Mouse (Mus musculus) MEL (cell line): ENCODE measurements around the gene Pi4k2a. TPM values are rescaled to one million over a fixed set of nuclear protein-coding genes. Genes with fewer than 3 reads are reported as not detected.

Experiments used
- DNase-seq: peaks from one replicate; pipeline ENCODE4 v3.0.0; 2011; ENCODE audit warnings: low read depth, low spot score
- H3K27ac ChIP-seq: 2 replicates; pipeline ENCODE4 v1.5.1; 2012; ENCODE audit warnings: low read depth, mild to moderate bottlenecking, control low read depth, low read length, moderate library complexity; ENCODE audit not compliant: control insufficient read depth
- H3K27me3 ChIP-seq, 2 experiments: fragments of 150-350 bp in 1 of 2; sonication (generic) in 1 of 2; 2 replicates each; pipeline ENCODE4 v1.6.1; 2012; ENCODE audit warnings: low read length in 2 of 2, mild to moderate bottlenecking in 2 of 2, improper control_type of control experiment in 1 of 2, moderate library complexity in 1 of 2; ENCODE audit not compliant: insufficient read depth in 2 of 2, control insufficient read depth in 1 of 2
- H3K36me3 ChIP-seq, 2 experiments: 2 replicates each; pipeline ENCODE4 v1.6.1; 2012 to 2014; ENCODE audit warnings: low read length in 2 of 2, improper control_type of control experiment in 1 of 2, inconsistent platforms in 1 of 2, mild to moderate bottlenecking in 1 of 2; ENCODE audit not compliant: insufficient read depth in 2 of 2, control insufficient read depth in 1 of 2
- H3K4me1 ChIP-seq, 2 experiments: fragments of 150-350 bp in 1 of 2; sonication (generic) in 1 of 2; 2 replicates each; pipeline ENCODE4 v1.6.1; 2012; ENCODE audit warnings: low read length in 2 of 2, improper control_type of control experiment in 1 of 2, mild to moderate bottlenecking in 1 of 2; ENCODE audit not compliant: insufficient read depth in 2 of 2, control insufficient read depth in 1 of 2
- H3K4me3 ChIP-seq, 2 experiments: fragments of 150-350 bp in 1 of 2; sonication (generic) in 1 of 2; 2 replicates each; pipeline ENCODE4 v1.5.1; 2012; ENCODE audit warnings: low read depth in 2 of 2, low read length in 2 of 2, mild to moderate bottlenecking in 2 of 2, moderate library complexity in 2 of 2, control low read depth in 1 of 2, improper control_type of control experiment in 1 of 2; ENCODE audit not compliant: control insufficient read depth in 1 of 2, insufficient read depth in 1 of 2
- H3K79me2 ChIP-seq: 2 replicates; pipeline ENCODE4 v1.6.1; 2012; ENCODE audit warnings: mild to moderate bottlenecking, low read length, moderate library complexity; ENCODE audit not compliant: control insufficient read depth, poor library complexity, insufficient read depth
- H3K9ac ChIP-seq: 2 replicates; pipeline ENCODE4 v1.6.1; 2012; ENCODE audit warnings: low read depth, mild to moderate bottlenecking, control low read depth, low read length, moderate library complexity; ENCODE audit not compliant: control insufficient read depth, poor library complexity, severe bottlenecking
- H3K9me3 ChIP-seq: fragments of 150-350 bp; sonication (generic); replicated peaks from 2 replicates; pipeline ENCODE4 v1.6.1; 2012; ENCODE audit warnings: mild to moderate bottlenecking, low read length, improper control_type of control experiment, moderate library complexity; ENCODE audit not compliant: insufficient read depth
- BHLHE40 ChIP-seq: IDR thresholded peaks from 2 replicates; pipeline ENCODE4 v1.6.1; 2012; ENCODE audit warnings: low read depth, mild to moderate bottlenecking, inconsistent platforms, low read length, improper control_type of control experiment, borderline replicate concordance
- CHD2 ChIP-seq: IDR thresholded peaks from 2 replicates; pipeline ENCODE4 v1.6.1; 2011; ENCODE audit warnings: low read length, improper control_type of control experiment
- E2F4 ChIP-seq: IDR thresholded peaks from 2 replicates; pipeline ENCODE4 v1.6.1; 2011; ENCODE audit warnings: low read depth, low read length, improper control_type of control experiment, borderline replicate concordance
- ELF1 ChIP-seq: IDR thresholded peaks from 2 replicates; pipeline ENCODE4 v1.6.1; 2014; ENCODE audit warnings: low read depth, mild to moderate bottlenecking, inconsistent platforms, low read length, improper control_type of control experiment, moderate library complexity
- EP300 ChIP-seq, 2 experiments: IDR thresholded peaks; 2 replicates each; pipeline ENCODE4 v1.6.1; 2011; ENCODE audit warnings: improper control_type of control experiment in 2 of 2, low read length in 2 of 2, low read depth in 1 of 2, mild to moderate bottlenecking in 1 of 2
- ETS1 ChIP-seq: IDR thresholded peaks from 2 replicates; pipeline ENCODE4 v1.6.1; 2012; ENCODE audit warnings: low read depth, mild to moderate bottlenecking, inconsistent platforms, low read length, improper control_type of control experiment, moderate library complexity
- GABPA ChIP-seq: IDR thresholded peaks from 2 replicates; pipeline ENCODE4 v1.6.1; 2012; ENCODE audit warnings: low read depth, mild to moderate bottlenecking, inconsistent platforms, low read length, improper control_type of control experiment, moderate library complexity
- GATA1 ChIP-seq: IDR thresholded peaks from 2 replicates; pipeline ENCODE4 v1.6.1; 2011; ENCODE audit warnings: low read depth, low read length, improper control_type of control experiment
- MAFK ChIP-seq: IDR thresholded peaks from 2 replicates; pipeline ENCODE4 v1.6.1; 2011; ENCODE audit warnings: low read depth, mild to moderate bottlenecking, low read length, improper control_type of control experiment, borderline replicate concordance
- MAX ChIP-seq: IDR thresholded peaks from 2 replicates; pipeline ENCODE4 v1.6.1; 2011; ENCODE audit warnings: low read length, improper control_type of control experiment
- MYC ChIP-seq: IDR thresholded peaks from 2 replicates; pipeline ENCODE4 v1.6.1; 2011; ENCODE audit warnings: low read depth, mild to moderate bottlenecking, low read length, improper control_type of control experiment, moderate library complexity
- NELFE ChIP-seq: IDR thresholded peaks from 2 replicates; pipeline ENCODE4 v1.6.1; 2011; ENCODE audit warnings: low read depth, low read length, improper control_type of control experiment
- NRF1 ChIP-seq: IDR thresholded peaks from 2 replicates; pipeline ENCODE4 v1.6.1; 2014; ENCODE audit warnings: low read depth, mild to moderate bottlenecking, inconsistent platforms, low read length, improper control_type of control experiment, moderate library complexity; ENCODE audit not compliant: poor library complexity, insufficient read depth, severe bottlenecking
- POLR2A ChIP-seq, 2 experiments: IDR thresholded peaks; 2 replicates each; pipeline ENCODE4 v1.6.1; 2011 to 2012; ENCODE audit warnings: low read length in 2 of 2, mild to moderate bottlenecking in 2 of 2, control low read depth in 1 of 2, improper control_type of control experiment in 1 of 2, low read depth in 1 of 2, moderate library complexity in 1 of 2; ENCODE audit not compliant: control insufficient read depth in 1 of 2, insufficient read depth in 1 of 2, poor library complexity in 1 of 2
- TAL1 ChIP-seq: IDR thresholded peaks from 2 replicates; pipeline ENCODE4 v1.6.1; 2012; ENCODE audit warnings: mild to moderate bottlenecking, inconsistent platforms, low read length, moderate library complexity, mixed read lengths
- TBP ChIP-seq: IDR thresholded peaks from 2 replicates; pipeline ENCODE4 v1.8.0; 2011; ENCODE audit warnings: low read depth, low read length, improper control_type of control experiment
- TCF12 ChIP-seq: IDR thresholded peaks from 2 replicates; pipeline ENCODE4 v1.6.1; 2014; ENCODE audit warnings: low read depth, mild to moderate bottlenecking, inconsistent platforms, low read length, improper control_type of control experiment, moderate library complexity
- UBTF ChIP-seq: IDR thresholded peaks from 2 replicates; pipeline ENCODE4 v1.6.1; 2012; ENCODE audit warnings: low read depth, mild to moderate bottlenecking, inconsistent platforms, low read length, improper control_type of control experiment, moderate library complexity, borderline replicate concordance; ENCODE audit not compliant: insufficient read depth
- ZKSCAN1 ChIP-seq: IDR thresholded peaks from 2 replicates; pipeline ENCODE4 v1.6.1; 2012; ENCODE audit warnings: low read depth, mild to moderate bottlenecking, inconsistent platforms, low read length, improper control_type of control experiment, moderate library complexity
- ZMIZ1 ChIP-seq: IDR thresholded peaks from 2 replicates; pipeline ENCODE4 v1.6.1; 2012; ENCODE audit warnings: low read depth, mild to moderate bottlenecking, inconsistent platforms, low read length, improper control_type of control experiment, moderate library complexity
- ZNF384 ChIP-seq: IDR thresholded peaks from 2 replicates; pipeline ENCODE4 v1.6.1; 2012; ENCODE audit warnings: low read depth, mild to moderate bottlenecking, inconsistent platforms, low read length, improper control_type of control experiment
- polyA plus RNA-seq, 2 experiments: library from polyadenylated mRNA; stranded (reverse) in 1 of 2; unstranded in 1 of 2; fragments of >175 nt in 1 of 2; fragments of >200 nt in 1 of 2; gene quantifications; 2 replicates each; pipeline versions ENCODE4 v1.2.1 to v1.2.4; 2012; ENCODE audit warnings: low replicate concordance in 2 of 2, low read depth in 1 of 2; ENCODE audit not compliant: insufficient read length in 2 of 2, insufficient read depth in 1 of 2, missing spikeins in 1 of 2
- total RNA-seq: library from RNA; depleted of rRNA; stranded (reverse); fragments of 300-350 nt; gene quantifications from 2 replicates; pipeline ENCODE4 v1.2.3, GENCODE M21; 2012

Pi4k2a gene
- total and polyA plus RNA-seq, 3 experiments = 10.2 to 30.3 TPM; not detected in 1

DNA sequence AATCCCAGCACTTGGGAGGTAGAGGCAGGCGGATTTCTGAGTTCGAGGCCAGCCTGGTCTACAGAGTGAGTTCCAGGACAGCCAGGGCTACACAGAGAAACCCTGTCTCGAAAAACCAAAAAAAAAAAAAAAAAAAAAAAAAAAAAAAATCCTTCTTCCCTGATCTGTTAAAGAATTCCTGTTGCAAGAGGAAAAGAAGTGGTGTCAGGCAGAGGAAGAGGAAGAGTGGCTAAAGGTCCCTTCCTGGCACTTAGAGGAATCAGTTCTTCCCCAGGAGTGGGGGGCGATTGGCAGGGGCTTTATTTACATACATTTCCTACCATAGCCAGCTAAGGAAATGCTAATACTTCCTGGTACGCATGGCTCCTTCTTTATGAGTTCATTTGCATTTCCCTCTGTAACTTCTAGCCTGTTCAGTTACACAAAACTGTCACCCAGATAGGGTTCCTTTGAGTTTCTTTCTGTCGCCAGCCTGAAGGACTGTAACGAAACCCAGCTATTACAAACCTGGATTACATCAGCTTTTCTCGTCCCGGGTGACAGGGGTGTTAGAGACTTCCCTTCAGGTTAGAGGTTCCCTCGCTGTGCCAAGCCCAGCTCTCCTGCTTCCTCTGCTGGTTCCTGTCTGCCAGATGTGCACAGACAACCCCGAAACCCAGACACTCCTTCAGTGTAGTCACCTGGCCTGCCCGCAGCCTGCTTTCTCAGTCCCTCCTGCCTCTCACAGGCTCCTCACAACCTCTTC lies 67.4 kb downstream of the Pi4k2a start:
- no peak for TF ChIP-seq E2F4
- TF ChIP-seq ELF1 = 0 out of 2 replicates have a peak, but pooled peaks have one; percentile 15
- TF ChIP-seq GATA1 = no peak
- no peak for TF ChIP-seq TCF12
- TF ChIP-seq MAFK = no peak
- TF ChIP-seq TAL1 = no peak
- TF ChIP-seq BHLHE40 = 0 out of 2 replicates have a peak, but pooled peaks have one; percentile 5
- TF ChIP-seq ZNF384 = peak; percentile 85
- TF ChIP-seq GABPA = no peak
- TF ChIP-seq NRF1 = no peak
- TF ChIP-seq NELFE = no peak
- no peak for TF ChIP-seq MYC
- TF ChIP-seq ZKSCAN1 = no peak
- no peak for TF ChIP-seq MAX
- 0 out of 4 replicates have a peak, but pooled peaks of 1 of the 2 experiments have one; percentile 21 for TF ChIP-seq EP300 (IDR thresholded peaks at IDR 0.05; ENCODE audit: low read depth in 1 of 2, low read length in 2 of 2)
- TF ChIP-seq TBP = 0 out of 2 replicates have a peak, but pooled peaks have one; percentile 48
- peak; percentile 45 for TF ChIP-seq ETS1
- TF ChIP-seq CHD2 = no peak
- peak in 1 of 2 experiments; percentile 21; a peak in 1 of 4 replicates for TF ChIP-seq POLR2A (IDR thresholded peaks at IDR 0.05; ENCODE audit: control insufficient read depth in 1 of 2, insufficient read depth in 1 of 2, low read depth in 1 of 2, low read length in 2 of 2, poor library complexity in 1 of 2)
- no peak for TF ChIP-seq UBTF
- TF ChIP-seq ZMIZ1 = 0 out of 2 replicates have a peak, but pooled peaks have one; percentile 35
- TF ChIP-seq, all 39 proteins: peak for 8
- Histone ChIP-seq H3K27me3 (no peaks in the 10 kb centered on the region), H3K4me3 (peak overlapping the region; percentile 43 to 48), H3K9me3 (no peaks in the 10 kb centered on the region), H3K9ac (peak overlapping the region; percentile 45), H3K4me1 (peaks cover 3 to 9% of the 10 kb centered on the region in 2 experiments), H3K79me2 (no peaks in the 10 kb centered on the region), H3K36me3 (peaks cover 0 to 11% of the 10 kb centered on the region in 2 experiments; a peak in 2 of 4 replicates), H3K27ac (peak overlapping the region; percentile 75)
- peak; percentile 76 for DNase-seq
